Mouse (Mus musculus) forebrain, embryonic 13.5 days (tissue): Measurements from ENCODE around the gene Mrpl50. TPM values are rescaled to one million over a fixed set of nuclear protein-coding genes. Genes with fewer than 3 reads are reported as not detected.

Source experiments
- polyA plus RNA-seq: library from polyadenylated mRNA; unstranded; fragments of >200 nt; fragmentation: Nextera tagmentation; extraction: Ambion mirVana; gene quantifications from 2 replicates; pipeline ENCODE4 v1.2.1, GENCODE M21; 2015

The Mrpl50 gene
- polyA plus RNA-seq, 1 experiment from 2014 or later = 82.1 TPM

Other genes starting within 250 kb of the Mrpl50 start
- not detected in 2 replicates for gene Acnat2, start 112.9 kb downstream of the Mrpl50 start, polyA plus RNA-seq
- not detected in 2 replicates for gene Acnat1, start 47.2 kb downstream of the Mrpl50 start, polyA plus RNA-seq
- 0.14 TPM in 1 of 2 replicates, not detected in the other for gene Baat, start 14.5 kb downstream of the Mrpl50 start, polyA plus RNA-seq
- gene Zfp189, start 83 bp upstream of the Mrpl50 start, polyA plus RNA-seq = 13.3 and 13.8 TPM in 2 replicates
- gene Aldob, start 28.5 kb upstream of the Mrpl50 start, polyA plus RNA-seq = 0.23 TPM in 2 replicates
- gene Tmem246, start 76.8 kb upstream of the Mrpl50 start, polyA plus RNA-seq = 27.0 and 30.0 TPM in 2 replicates
- gene Rnf20, start 110.9 kb upstream of the Mrpl50 start, polyA plus RNA-seq = 66.3 and 68.5 TPM in 2 replicates
- gene Ppp3r2, start 160.9 kb upstream of the Mrpl50 start, polyA plus RNA-seq = 0.09 TPM in 1 of 2 replicates, not detected in the other